Mouse (Mus musculus): ENCODE data around the gene Mrrf.
A peak's percentile ranks its signal among the peaks of the same experiment; 100 is the strongest.
"Not testable (repeated sequence)": the region's sequence is repeated elsewhere in the genome, so short reads cannot be mapped to it uniquely, and the experiment has no call there.

The Mrrf gene

GRCm38 (mm10) chr2:36129051-36129450, 7.1 kb upstream of the Mrrf start:
- no peak for DNase-seq (ENCODE audit: low read depth, low spot score)

- DNase-seq (ENCODE audit: low read depth, low spot score), result no peak
Measured at GRCm38 (mm10) chr2:36135887-36136286, 302 bp upstream of the Mrrf start.

GRCm38 (mm10) chr2:36139096-36139495, 2.9 kb downstream of the Mrrf start:
- DNase-seq (ENCODE audit: low read depth, low spot score), result no peak

- DNase-seq (ENCODE audit: low read depth, low spot score), result no peak
Measured at GRCm38 (mm10) chr2:36148876-36149365, 12.7 kb downstream of the Mrrf start.

GRCm38 (mm10) chr2:36152401-36152800, 16.2 kb downstream of the Mrrf start:
- DNase-seq (ENCODE audit: low read depth, low spot score), result not testable (repeated sequence)

GRCm38 (mm10) chr2:36157461-36157860, 21.3 kb downstream of the Mrrf start:
- no peak for DNase-seq (ENCODE audit: low read depth, low spot score)

GRCm38 (mm10) chr2:36159336-36159735, 23.1 kb downstream of the Mrrf start:
- DNase-seq (ENCODE audit: low read depth, low spot score), result no peak

- no peak for DNase-seq (ENCODE audit: low read depth, low spot score)
Measured at GRCm38 (mm10) chr2:36167990-36168618, 31.9 kb downstream of the Mrrf start.

GRCm38 (mm10) chr2:36169176-36169575, 33.0 kb downstream of the Mrrf start:
- DNase-seq (ENCODE audit: low read depth, low spot score), result no peak

GRCm38 (mm10) chr2:36172136-36172535, 35.9 kb downstream of the Mrrf start:
- DNase-seq (ENCODE audit: low read depth, low spot score), result no peak

- DNase-seq (ENCODE audit: low read depth, low spot score), result no peak
Measured at GRCm38 (mm10) chr2:36172574-36172973, 36.4 kb downstream of the Mrrf start.

GRCm38 (mm10) chr2:36179487-36179886, 43.3 kb downstream of the Mrrf start:
- peak; percentile 54 for DNase-seq (ENCODE audit: low read depth, low spot score)

GRCm38 (mm10) chr2:36181587-36182368, 45.6 kb downstream of the Mrrf start:
- DNase-seq (ENCODE audit: low read depth, low spot score), result not testable (repeated sequence)

GRCm38 (mm10) chr2:36183278-36183677, 47.1 kb downstream of the Mrrf start:
- no peak for DNase-seq (ENCODE audit: low read depth, low spot score)

- DNase-seq (ENCODE audit: low read depth, low spot score), result no peak
Measured at GRCm38 (mm10) chr2:36184192-36184591, 48.0 kb downstream of the Mrrf start.

GRCm38 (mm10) chr2:36184876-36185275, 48.7 kb downstream of the Mrrf start:
- DNase-seq (ENCODE audit: low read depth, low spot score), result no peak

- not testable (repeated sequence) for DNase-seq (ENCODE audit: low read depth, low spot score)
Measured at GRCm38 (mm10) chr2:36189200-36189599, 53.0 kb downstream of the Mrrf start.

GRCm38 (mm10) chr2:36191098-36191941, 55.1 kb downstream of the Mrrf start:
- no peak for DNase-seq (ENCODE audit: low read depth, low spot score)

- no peak for DNase-seq (ENCODE audit: low read depth, low spot score)
Measured at GRCm38 (mm10) chr2:36197021-36197420, 60.8 kb downstream of the Mrrf start.

GRCm38 (mm10) chr2:36197919-36198881, 62.0 kb downstream of the Mrrf start:
- DNase-seq (ENCODE audit: low read depth, low spot score), result peak; percentile 93

GRCm38 (mm10) chr2:36198882-36199262, 62.7 kb downstream of the Mrrf start:
- no peak for DNase-seq (ENCODE audit: low read depth, low spot score)

Measured in ZHBTc4 (cell line).